Mouse (Mus musculus) common myeloid progenitor, adult 5-6 weeks (primary cell): ENCODE data around the gene Ubl4b. TPM values are rescaled to one million over a fixed set of nuclear protein-coding genes. Genes with fewer than 3 reads are reported as not detected.
A peak's percentile ranks its signal among the peaks of the same experiment; 100 is the strongest.

Source experiments
- ATAC-seq: replicated peaks from 2 replicates; pipeline ENCODE4 v1.8.0; 2016; ENCODE audit warnings: low read depth, mild to moderate bottlenecking, moderate TSS enrichment, inconsistent platforms; ENCODE audit not compliant: poor library complexity, severe bottlenecking
- total RNA-seq: library from RNA; stranded (forward); fragments of 200-1000, 187-1606 nt; gene quantifications from 2 replicates; pipeline ENCODE4 v1.2.3, GENCODE M21; 2017

Gene Ubl4b
- not detected in 2 replicates for total RNA-seq

DNA sequence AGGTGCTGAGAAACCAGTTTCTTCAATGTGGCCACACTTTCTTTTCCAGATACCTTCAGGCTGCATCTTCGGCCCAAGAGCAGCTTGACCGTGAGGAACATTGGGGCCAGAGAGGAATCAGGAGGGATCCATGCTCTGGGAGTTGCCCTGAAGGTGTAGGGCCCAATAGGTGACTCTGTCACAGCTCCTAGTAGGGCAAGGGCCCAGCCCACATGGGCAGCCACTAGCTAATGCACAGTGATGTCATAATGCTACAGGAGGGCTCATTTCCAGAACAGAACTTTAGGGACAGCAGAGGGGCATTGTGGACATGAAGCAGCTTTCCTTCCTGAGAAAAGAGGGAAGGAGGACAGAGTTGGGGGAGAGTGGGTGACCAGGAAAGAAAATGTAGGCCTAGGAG lies at the start of gene Ubl4b:
Ubl4b (minus strand) TSS at position 232 of the 400 bp plus-strand sequence.
- ATAC-seq: no peak

DNA sequence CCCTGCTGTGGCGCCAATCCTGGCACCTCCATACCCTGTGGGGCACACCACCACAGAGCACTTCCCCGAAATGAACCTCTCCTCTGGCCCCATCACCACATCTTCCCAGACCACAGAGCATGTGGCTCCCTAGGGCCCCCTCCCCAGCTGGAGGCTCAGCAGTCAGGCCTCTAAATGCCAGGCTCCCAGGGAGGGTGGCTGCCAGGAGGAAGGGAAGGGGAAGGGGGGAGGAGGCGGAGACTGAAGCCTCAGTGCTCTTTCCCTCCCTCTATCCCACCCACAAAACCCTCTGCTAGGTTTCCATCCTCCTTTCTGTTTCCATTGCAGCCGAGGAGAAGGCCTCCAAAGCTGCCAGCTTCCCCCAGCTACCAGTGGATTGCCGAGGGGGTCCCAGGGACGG lies 45.3 kb upstream of the Ubl4b start:
- ATAC-seq: 0 out of 2 replicates have a peak, but pooled peaks have one; percentile 14

DNA sequence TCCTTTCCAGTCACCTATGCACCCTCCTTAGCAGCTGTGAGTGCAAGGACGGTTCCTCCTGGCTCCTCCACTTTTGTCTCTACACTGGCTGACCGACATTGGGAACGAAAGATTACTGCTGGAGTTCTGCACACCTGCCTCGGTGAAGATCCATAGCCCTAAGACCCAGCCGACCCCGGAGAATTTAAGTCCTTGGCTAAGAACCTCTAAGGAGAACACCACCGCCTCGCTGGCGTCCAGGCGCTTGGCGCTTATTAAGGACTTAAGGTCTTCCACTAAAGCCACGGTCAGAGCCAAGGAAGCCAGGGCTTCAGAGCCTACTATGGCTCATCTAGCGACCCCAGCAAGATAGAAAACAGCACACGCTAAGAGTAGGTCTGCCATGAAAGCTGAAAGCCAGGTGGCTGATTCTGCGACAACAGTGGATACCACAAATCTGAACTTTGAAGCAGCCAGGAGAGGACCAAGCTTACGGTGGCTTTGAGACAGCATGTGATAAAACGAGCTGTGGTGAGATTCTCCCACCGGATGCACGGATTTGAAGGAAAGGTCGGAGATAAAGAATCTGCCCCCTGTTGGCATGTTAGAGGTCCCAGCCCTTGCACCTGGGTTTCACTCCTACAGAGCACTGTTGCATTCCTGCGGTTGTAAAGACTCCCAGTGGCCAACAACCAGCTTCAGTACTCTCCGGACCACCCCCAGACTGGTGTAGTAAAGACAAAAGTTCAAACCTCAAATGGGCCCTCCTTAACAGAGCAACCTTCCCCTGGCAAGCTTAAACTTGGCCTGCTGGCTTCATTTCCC lies 42.9 kb upstream of the Ubl4b start:
- ATAC-seq: no peak

DNA sequence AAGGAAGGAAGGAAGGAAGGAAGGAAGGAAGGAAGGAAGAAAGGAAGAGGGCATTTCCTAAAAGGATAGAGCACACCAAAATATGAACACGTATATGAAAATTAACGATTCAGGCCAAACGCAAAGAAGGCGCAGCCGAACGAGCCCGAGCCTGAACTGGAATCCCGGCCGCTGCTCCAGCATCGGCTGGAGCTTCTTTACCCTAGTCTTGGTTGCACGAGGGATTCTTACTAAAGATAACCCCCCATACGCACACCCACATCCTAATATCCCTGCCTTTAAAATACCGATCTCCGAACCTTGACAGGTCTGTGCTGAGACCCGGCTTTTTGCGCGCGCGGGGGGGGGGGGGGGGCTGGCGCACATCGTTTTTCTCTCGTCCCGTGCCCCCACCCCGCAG lies 42.3 kb upstream of the Ubl4b start:
- no peak for ATAC-seq

DNA sequence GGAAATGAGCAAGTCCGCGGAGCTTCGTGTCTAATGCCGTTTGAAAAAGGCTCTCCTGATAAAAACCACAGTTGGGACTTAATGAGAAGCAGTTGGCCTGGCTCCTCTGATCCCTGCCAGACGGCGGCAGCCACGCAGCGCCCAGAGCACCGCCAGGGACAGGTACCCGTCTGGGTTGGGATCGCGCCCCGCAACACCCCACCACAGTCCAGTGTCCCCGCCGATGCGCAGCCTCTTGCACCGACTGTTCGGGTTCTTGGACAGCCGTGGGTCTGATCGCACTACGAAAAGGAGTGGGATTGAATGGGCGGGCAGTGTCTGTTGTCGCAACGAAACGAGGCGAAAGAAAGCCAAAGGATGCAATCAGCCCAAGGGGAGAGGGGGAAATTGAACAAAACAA lies 41.7 kb upstream of the Ubl4b start:
- 0 out of 2 replicates have a peak, but pooled peaks have one; percentile 9 for ATAC-seq

DNA sequence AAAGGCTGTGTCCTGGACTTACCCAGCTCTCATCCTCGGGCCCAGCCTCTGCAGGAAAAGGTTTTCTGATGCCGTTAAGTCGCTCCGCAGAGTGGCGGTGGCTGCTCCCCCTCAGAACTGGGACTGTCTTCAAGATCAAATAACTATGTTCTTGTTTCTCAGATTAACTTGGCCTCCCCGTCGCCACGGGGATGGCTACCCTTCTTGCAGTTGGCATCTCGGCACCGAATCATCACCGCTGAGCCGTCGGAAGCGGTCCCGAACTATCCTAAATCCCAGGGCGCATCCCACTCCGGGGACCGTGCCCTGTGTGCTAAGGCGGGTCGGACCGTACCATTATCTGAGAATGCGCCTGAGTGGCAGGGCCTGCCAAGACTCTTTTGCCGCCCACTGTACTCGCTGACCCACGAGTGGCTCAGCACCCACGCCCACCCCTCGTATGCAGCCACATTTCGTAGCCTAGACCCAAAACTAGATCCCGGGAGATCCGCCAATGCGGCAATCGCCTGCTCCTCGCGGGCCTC lies 41.1 kb upstream of the Ubl4b start:
- 0 out of 2 replicates have a peak, but pooled peaks have one; percentile 2 for ATAC-seq

DNA sequence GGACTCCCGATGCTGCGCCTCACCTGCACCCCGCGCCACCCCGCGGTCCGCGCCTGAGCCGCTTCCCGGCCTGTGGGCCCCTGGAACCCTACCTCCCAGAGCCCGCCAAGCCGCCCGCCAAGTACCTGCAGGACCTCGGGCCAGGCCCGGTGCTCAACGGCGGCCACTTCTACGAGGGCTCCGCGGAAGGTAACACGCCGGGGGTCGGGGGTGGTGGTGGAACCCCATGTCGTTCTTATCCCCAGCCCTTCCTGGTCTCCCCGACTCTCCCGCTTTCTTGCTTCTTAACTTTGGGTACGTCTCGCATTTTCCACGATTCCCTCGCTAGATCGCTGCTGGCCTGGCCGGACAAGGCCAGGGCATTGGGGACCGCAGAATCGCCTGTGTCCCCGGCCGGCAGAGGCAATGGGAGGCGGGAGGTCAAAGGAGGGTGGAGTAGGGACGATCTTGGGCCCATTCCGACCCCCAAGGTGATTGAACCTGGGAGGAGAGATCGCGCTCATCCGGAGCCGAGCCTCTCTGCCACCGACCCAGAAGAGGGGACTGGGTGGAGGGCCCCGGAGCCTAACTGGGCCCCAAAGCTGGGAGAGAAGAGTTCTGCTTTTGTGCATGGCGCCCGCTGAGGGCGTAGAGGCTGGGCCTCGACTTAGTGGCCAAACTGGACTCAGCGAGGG lies 40.5 kb upstream of the Ubl4b start:
- peak; percentile 27 for ATAC-seq

DNA sequence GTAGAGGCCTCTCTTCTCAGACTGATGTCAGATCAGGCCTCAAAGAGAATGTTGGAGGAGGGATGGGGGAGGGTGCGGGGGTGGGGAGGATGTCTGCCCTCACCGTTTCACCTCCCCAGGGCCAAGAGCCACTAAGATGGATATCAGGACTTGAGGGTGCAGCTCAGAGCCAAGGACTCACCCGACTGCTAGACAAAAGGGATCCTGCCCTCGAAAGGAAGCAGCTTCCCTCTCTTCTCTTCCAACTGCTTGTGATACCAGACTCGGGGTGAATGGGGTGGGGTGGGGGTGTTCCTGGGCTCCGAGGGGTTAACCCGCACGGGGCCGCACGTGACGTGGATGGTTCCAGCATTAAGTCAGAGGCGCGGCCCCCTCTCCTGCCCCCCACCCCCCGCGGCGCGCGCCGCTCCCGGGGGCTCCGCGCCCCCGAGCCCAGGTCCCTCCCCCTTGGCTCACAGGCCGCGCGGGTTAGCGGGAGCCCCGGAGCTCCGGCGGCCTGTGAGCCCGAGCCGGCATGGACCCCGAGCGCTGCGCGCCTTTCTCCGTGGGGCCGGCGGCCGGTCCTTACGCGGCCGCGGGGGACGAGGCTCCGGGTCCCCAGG lies 39.9 kb upstream of the Ubl4b start, which contains the start of gene Alx3:
Alx3 (plus strand) TSS at position 370 of the 602 bp plus-strand sequence.
- no peak for ATAC-seq

DNA sequence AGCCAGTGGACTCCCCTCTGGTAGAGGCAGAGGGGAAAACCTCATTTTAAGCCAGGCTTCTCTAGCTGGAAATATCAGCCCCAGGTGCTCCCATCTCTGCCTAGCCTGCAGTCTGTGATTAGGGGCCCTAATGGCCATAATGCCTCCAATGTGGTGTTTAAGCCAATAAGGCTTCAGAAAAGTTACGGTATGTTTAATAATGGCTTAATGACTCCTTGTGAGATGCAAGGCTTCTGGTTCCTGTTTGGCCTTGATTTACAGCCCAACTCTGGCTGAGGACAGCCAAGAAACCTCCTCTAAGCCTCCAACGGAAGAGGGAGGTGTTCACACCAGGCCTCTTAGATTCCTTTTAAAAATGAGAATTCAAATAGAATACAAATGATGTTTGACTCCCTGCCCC lies 38.8 kb upstream of the Ubl4b start:
- ATAC-seq: no peak

DNA sequence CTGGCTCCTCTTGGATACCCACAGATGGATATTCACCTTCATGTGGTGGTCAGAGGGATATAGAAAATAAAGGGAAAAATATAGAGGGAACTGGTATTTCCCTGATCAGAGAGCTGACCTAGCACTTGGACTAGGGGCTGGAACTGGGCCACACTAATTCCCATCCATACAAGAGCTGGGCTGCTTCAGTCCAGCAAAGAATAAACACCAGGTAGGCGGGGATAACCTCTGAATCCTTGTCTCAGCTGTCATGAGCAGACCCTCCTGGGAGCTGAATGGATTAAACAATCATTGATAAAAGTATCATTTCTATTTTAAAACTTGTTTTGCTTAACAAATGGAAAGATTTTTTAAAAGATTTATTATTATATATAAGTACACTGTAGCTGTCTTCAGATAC lies 36.7 kb upstream of the Ubl4b start:
- ATAC-seq: no peak

DNA sequence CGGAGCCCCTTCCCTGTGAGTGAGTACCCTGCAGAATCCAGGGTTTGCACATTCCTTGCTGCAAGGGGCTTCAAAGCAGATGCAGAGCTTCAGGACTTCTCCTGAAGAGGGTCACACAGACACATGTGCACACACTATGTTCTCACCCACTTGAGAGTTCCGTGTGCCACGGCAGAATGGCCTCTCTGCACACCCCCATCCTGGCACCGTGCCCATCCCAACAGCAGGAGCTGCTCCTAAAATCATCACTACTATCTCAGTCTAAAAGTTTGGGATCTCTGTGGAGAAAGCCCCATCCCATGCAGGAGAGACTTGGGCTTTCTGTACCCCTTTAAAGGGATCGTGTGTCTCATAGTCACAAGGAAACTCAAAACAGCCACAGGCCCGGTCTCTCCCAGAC lies 31.6 kb upstream of the Ubl4b start:
- no peak for ATAC-seq

DNA sequence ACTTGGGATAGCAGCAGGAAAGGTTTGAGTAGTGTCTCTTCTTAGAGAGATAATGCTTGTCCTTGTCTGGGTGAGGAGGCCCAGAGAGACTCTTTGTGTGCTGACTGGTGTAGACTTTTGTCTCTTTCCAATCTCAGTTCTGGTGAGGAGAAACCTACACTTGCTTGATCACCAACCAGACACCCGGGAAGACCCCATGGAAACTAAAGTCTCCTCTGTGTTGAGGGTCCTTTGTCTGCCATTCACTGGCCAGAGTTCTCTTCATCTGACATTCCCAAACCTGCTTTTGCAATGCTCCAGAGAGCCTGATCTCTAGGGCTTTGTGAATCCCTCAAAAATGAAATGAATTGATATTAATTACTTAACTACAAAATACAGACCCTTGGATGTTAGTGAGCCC lies 29.0 kb upstream of the Ubl4b start:
- no peak for ATAC-seq

DNA sequence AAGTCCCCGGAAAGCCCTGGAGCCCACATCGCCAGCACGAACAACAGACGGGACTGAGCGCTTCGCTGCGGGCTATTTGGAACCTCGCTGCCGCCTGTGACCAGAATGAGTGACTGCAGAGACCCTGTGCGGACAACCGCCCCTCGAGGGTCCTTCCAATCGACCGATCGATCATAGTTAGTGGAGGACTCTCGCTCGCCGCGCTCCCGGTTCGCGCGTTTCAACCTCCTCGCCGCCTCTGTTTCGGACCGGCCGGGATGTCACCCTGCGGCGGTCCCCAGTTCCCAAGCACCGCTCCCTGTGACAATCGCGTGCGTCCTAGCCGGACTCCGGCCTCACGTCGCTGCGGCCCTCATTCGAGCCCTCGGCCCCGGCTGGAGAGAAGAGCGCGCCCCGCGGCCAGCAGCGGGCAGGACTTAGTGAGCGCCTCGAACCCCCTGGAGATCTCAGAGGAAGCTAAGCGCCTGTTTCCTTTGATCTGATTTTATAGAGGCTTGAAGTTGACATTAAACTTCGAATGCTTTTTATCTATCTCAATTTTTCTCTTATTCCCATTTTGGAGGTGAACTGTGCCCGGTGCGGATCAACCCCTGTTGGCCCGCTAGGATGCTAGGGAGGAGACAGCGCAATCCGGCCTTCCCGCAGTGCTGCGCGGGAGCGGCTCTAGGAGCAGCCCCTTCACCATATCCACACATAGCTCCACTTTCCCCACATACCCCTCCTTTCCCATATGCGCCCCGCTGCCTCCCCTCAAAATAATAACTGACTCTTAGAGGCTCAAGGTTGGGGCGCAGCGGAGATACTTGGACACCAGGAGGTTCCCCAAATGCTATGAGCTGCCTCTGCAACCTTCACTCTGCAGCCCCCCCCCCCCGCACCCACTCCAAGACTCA lies 28.2 kb upstream of the Ubl4b start:
- no peak for ATAC-seq

DNA sequence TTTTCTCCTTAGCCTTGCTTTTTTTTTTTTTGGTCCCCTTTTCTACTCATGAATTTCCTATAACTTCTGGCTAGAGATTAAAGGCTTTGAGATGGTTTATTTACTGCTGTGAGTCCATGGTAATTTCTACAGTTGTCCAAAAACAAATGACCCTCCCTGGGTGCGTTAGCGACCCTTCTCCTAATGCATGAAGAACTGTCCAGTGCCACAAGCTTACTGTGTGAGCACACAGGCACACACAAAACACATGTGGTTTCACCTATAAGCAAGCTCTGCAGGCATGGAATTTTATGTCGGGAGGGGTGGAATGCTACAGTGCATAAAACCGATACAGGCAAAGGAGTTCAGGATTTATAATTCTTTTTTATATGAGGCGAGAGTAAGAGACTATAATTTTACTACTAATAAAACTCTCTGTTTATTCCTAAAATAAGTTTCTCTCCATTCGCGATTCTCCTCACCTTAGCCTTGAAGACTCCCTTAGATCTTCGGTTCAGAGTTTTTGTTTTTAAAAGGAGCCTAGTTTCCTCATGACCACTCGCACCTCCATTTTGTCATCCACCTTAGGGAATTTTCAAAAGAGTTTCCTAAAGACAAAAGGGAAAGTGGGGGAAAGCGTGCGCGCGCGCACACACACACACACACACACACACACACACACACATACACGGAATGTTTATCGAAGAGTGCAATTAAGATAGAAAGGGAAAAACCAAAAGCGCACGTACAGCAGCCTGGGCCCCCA lies 27.4 kb upstream of the Ubl4b start:
- ATAC-seq: no peak

DNA sequence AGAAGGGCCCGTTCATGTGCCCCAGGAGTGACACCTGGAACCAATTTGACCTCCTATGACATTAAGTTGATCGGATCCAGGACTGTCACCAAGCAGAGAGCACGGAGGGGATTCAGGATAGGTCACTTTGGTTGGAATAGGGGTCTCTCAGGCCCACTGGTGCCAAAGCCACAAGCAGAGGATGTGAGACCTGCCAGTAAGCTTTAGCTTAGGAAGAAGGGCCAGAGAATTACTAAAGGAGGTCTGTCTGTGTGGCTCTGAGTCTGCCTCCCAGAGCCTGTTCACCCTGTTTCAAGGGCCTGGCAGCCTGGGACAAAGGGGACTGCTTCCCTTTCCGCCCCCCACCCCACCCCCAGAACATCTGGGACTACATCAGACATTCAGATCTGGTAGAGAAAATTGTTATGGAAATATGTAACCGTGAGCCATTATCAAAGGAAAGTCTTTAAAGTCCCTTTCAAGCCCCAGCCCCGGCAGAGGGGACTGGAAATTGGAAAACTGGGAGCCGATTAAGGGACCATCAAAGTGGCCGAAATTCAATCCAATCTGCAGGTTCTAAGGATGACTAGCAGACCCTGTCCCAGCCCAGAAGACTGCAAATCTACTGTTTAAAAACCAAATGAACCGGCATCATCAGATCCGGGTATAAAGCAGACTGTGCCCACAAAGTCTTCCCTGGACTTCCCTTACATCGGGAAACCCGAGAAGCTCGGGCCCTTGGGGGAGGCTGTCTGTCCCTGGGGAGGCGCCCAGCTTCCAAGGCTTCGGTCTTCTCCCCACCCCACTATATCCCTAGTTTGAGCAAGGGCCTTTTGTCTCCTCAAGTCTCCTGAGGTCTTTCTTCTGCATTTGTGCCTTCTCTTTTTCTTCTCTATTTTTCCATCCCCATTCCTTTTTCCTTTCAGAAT lies 26.5 kb upstream of the Ubl4b start:
- ATAC-seq: no peak

DNA sequence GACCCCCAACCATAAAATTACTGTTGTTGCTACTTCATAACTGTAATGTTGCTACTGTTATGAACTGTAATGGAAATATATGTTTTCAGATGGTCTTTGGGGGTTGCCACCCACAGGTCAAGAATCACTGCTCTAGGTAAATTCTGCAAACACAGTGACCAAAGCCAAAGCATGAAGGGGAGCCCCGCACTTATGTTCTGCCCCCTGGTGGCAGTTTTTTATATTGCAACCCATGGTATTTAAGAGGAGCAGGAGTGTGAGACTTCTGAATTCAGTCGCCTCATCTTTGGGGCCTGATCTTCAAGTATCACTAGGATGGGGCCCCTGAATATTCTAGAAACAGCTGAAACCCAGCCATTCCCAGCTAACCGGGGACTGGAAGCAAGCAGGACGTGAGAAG lies 24.6 kb upstream of the Ubl4b start:
- ATAC-seq: peak; percentile 60; the same call in 1 of the 2 replicates

DNA sequence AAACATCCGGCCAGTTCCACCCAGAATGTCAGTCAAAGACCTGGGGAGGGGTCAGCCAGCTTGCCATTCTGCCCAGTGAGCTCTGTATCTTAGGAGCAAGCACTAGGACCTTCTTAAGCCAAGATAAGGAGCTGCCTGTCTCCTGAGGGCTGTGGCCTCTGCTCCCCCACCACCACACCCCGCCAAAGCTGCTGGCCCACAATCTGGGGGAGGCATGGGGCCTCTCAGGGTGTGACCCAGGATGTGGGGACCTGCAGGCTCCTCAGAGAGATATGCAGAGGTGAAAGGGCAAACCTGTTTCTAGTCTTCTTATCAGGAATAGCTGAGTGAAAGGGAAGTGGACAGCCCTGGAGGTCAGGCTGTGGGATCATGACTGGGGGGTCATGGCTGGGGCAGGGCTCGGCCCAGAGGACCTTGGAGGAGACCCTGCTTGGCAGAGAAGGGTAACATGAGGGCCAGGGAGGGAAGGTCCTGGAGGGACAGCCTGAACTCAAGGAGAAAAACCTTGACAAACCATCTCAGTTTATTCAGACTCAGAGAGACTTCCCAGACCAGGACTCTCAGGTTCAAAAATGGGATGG lies 23.0 kb upstream of the Ubl4b start:
- peak; percentile 79 for ATAC-seq

DNA sequence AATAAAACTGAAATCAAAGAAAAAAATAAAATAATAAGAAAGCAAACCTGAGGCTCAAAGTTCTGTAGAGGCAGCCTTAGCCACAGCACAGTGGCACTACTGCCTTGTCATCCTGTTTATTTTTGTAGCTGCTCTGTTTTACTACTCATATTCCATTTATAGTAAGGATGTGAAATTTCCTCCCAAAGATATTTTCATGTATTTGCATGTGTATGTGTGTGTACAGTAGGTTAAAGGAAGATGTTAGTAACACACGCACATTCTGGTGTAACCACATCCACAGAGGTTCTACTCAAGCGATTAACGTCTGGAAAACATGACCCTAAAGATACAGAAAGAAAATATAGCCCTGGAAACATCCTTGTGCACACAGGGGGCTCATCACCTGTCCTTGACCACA lies 21.9 kb upstream of the Ubl4b start:
- ATAC-seq: no peak
